Mouse (Mus musculus) hindbrain, embryonic 11.5 days (tissue): ENCODE measurements at regions not wholly inside any gene's neighbourhood (a gene's known extent, or its start where the extent isn't known, plus 50 kb on each side); places are given as distances from the start of the nearest gene placed in this dataset.

ENCODE experiments used
- ATAC-seq: fragments of 200-750 bp; cut with Nextera tagmentation; 2 replicates; pipeline ENCODE4 v1.8.0; 2017; ENCODE audit warnings: mild to moderate bottlenecking, moderate TSS enrichment, moderate library complexity; ENCODE audit not compliant: low FRiP score
- DNase-seq: peaks from one replicate; pipeline ENCODE4 v3.0.0-alpha.2; 2015; ENCODE audit warnings: low spot score
- H3K27ac ChIP-seq: fragments of 300-500 bp; sonication (generic); 2 replicates; pipeline ENCODE4 v1.5.1; 2014; ENCODE audit warnings: mild to moderate bottlenecking, low read depth, low read length
- H3K27me3 ChIP-seq: fragments of 300-500 bp; sonication (generic); 2 replicates; pipeline ENCODE4 v1.6.1; 2014; ENCODE audit warnings: mild to moderate bottlenecking, low read length, moderate library complexity, mixed read lengths; ENCODE audit not compliant: control insufficient read depth, insufficient read depth
- H3K36me3 ChIP-seq: fragments of 300-500 bp; sonication (generic); 2 replicates; pipeline ENCODE4 v1.6.1; 2014; ENCODE audit warnings: mild to moderate bottlenecking, low read length, moderate library complexity, mixed read lengths; ENCODE audit not compliant: control insufficient read depth, insufficient read depth
- H3K4me1 ChIP-seq: fragments of 300-500 bp; sonication (generic); replicated peaks from 2 replicates; pipeline ENCODE4 v1.6.1; 2014; ENCODE audit warnings: low read length, mixed read lengths; ENCODE audit not compliant: control insufficient read depth, insufficient read depth
- H3K4me2 ChIP-seq: fragments of 300-500 bp; sonication (generic); replicated peaks from 2 replicates; pipeline ENCODE4 v1.6.1; 2014; ENCODE audit warnings: mild to moderate bottlenecking, low read depth, low read length
- H3K4me3 ChIP-seq: fragments of 300-500 bp; sonication (generic); 2 replicates; pipeline ENCODE4 v1.5.1; 2014; ENCODE audit warnings: low read depth, low read length
- H3K9ac ChIP-seq: fragments of 300-500 bp; sonication (generic); 2 replicates; pipeline ENCODE4 v1.6.1; 2014; ENCODE audit warnings: low read depth, low read length
- H3K9me3 ChIP-seq: fragments of 300-500 bp; sonication (generic); 2 replicates; pipeline ENCODE4 v1.6.1; 2016; ENCODE audit warnings: low read length; ENCODE audit not compliant: control insufficient read depth
- WGBS: fragments of 180-500 bp; shearing (Covaris S2); extraction: QIAGEN DNeasy Blood & Tissue Kit; methylation state at CpG from one replicate; pipeline ENCODE4 v1.1.7; 2014; 5-methylcytosine and 5-hydroxymethylcytosine counted together

DNA sequence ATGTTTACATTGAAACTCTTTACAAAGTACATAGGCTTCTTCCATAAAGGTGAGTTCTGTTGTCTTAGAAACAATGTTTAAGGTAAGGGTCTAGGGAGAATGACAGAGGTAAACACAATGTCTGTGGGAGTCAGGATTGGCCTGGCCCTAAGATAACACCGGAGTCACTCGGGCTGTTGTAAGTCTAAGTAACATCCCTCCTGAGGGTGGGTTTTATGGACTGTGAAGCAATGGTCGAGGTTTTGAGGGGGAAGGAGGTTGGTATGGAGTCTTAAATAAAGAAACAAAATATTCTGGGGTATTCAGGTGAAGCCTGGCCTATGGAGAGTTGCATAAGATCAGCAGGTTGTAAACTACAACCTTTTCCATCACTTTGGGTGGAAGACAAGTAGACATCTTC, 101.5 kb downstream of the Qrsl1 start:
- no peaks in the 10 kb centered on the region for H3K4me1 ChIP-seq
- no peaks in the 10 kb centered on the region for H3K36me3 ChIP-seq
- no peaks in the 10 kb centered on the region for H3K9me3 ChIP-seq
- no peak overlapping the region for H3K4me3 ChIP-seq
- H3K27ac ChIP-seq, result no peak overlapping the region
- 82% methylated on average over 3 of the region's 3 CpGs for WGBS
- H3K4me2 ChIP-seq, result no peak overlapping the region
- H3K27me3 ChIP-seq, result no peaks in the 10 kb centered on the region
- ATAC-seq (no peak), DNase-seq (no peak)
- no peak overlapping the region for H3K9ac ChIP-seq

DNA sequence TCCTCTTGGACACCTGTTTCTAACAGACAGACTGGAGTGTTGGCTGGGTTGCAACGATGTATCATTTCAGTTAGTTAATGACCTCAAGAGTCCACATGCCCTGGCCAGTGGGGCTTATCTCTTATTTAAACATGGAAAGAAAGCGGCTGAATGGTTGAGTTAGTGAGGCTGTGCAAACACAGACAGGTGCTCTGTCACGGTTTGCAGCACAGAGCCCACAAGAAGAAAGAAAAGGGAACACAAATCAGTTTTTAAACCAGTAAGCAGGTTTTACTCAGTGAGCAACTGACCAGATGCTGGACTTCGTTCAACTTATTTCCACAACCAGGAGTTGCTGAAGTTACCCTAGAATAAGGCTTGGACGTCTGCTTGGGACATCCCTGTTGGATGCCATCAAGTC, 86.3 kb downstream of the Qrsl1 start:
- Histone ChIP-seq H3K4me2 (no peak overlapping the region), H3K9ac (no peak overlapping the region), H3K36me3 (no peaks in the 10 kb centered on the region), H3K27me3 (no peaks in the 10 kb centered on the region), H3K27ac (no peak overlapping the region), H3K4me1 (no peaks in the 10 kb centered on the region), H3K4me3 (no peak overlapping the region), H3K9me3 (no peaks in the 10 kb centered on the region)
- 78% methylated on average over 5 of the region's 5 CpGs for WGBS
- no peak for DNase-seq
- no peak for ATAC-seq

GRCm38 (mm10) chr10:43817522-43818198, 83.9 kb downstream of the Qrsl1 start:
- Histone ChIP-seq H3K4me1 (no peaks in the 10 kb centered on the region), H3K4me2 (no peak overlapping the region), H3K27me3 (no peaks in the 10 kb centered on the region), H3K9me3 (no peaks in the 10 kb centered on the region), H3K9ac (no peak overlapping the region), H3K4me3 (no peak overlapping the region), H3K27ac (no peak overlapping the region), H3K36me3 (no peaks in the 10 kb centered on the region)
- DNase-seq (no peak), ATAC-seq (no peak)
- WGBS, result 81% methylated on average over 9 of the region's 9 CpGs

DNA sequence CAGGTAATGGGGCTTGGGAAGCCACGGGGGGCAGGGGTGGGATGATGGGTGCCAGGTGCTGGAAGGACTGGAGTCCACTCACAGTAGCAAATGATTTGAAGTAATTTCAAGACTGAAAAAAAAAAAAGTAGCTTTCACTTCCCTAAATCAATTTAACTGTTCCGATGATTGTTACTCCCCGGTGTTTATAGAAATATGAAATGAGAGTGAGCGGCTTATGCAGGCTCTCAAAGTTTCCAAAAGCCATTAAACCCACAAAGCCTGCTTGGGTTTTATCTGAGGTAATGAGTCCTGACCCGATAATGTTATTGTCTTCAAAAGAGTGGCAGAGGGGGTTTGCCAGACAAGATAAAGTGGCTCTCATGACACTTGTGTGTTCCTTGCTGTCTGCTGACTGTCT, 82.9 kb downstream of the Qrsl1 start:
- Histone ChIP-seq H3K4me2 (no peak overlapping the region), H3K9ac (no peak overlapping the region), H3K27ac (no peak overlapping the region), H3K9me3 (no peaks in the 10 kb centered on the region), H3K4me3 (no peak overlapping the region), H3K4me1 (no peaks in the 10 kb centered on the region), H3K36me3 (no peaks in the 10 kb centered on the region), H3K27me3 (no peaks in the 10 kb centered on the region)
- WGBS, result 92% methylated on average over 5 of the region's 5 CpGs
- DNase-seq (no peak), ATAC-seq (no peak)

DNA sequence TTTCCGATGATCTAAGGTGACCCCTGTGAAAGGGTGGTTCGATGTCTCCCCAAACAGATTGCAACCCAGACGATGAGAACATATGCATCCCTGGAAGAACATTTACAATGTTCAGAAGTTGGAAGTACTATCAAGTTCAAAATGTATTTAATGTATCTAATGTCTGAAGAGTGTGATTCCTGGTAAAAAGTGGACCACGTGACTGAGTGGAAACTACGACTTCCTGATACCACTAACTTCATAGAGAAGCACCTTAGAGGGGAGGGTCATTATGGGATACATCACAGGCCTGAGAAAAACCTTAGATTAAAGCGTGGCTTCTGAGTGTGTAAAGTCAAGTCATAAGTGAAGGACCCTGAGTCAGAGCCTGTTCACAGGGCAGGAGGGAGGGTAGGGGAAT, 82.1 kb downstream of the Qrsl1 start:
- H3K9ac ChIP-seq, result no peak overlapping the region
- no peaks in the 10 kb centered on the region for H3K9me3 ChIP-seq
- H3K4me1 ChIP-seq, result no peaks in the 10 kb centered on the region
- ATAC-seq (no peak), DNase-seq (no peak)
- H3K4me3 ChIP-seq, result no peak overlapping the region
- H3K27ac ChIP-seq, result no peak overlapping the region
- H3K36me3 ChIP-seq, result no peaks in the 10 kb centered on the region
- no peaks in the 10 kb centered on the region for H3K27me3 ChIP-seq
- WGBS, result 88% methylated on average over 6 of the region's 6 CpGs
- H3K4me2 ChIP-seq, result no peak overlapping the region

GRCm38 (mm10) chr10:43822615-43823014, 78.9 kb downstream of the Qrsl1 start:
- Histone ChIP-seq H3K36me3 (no peaks in the 10 kb centered on the region), H3K4me2 (no peak overlapping the region), H3K4me3 (no peak overlapping the region), H3K4me1 (no peaks in the 10 kb centered on the region), H3K27ac (no peak overlapping the region), H3K9me3 (no peaks in the 10 kb centered on the region), H3K27me3 (no peaks in the 10 kb centered on the region), H3K9ac (no peak overlapping the region)
- ATAC-seq (no peak), DNase-seq (no peak)
- 100% methylated on average over 1 of the region's 1 CpGs for WGBS

GRCm38 (mm10) chr10:43824009-43824408, 77.5 kb downstream of the Qrsl1 start:
- no peak for DNase-seq
- Histone ChIP-seq H3K4me2 (no peak overlapping the region), H3K9me3 (no peaks in the 10 kb centered on the region), H3K27ac (no peak overlapping the region), H3K4me1 (no peaks in the 10 kb centered on the region), H3K9ac (no peak overlapping the region), H3K27me3 (no peaks in the 10 kb centered on the region), H3K36me3 (no peaks in the 10 kb centered on the region), H3K4me3 (no peak overlapping the region)
- ATAC-seq, result no peak
- 80% methylated on average over 5 of the region's 5 CpGs for WGBS
